Mouse (Mus musculus) intestine, embryonic 16.5 days (tissue): ENCODE results near the gene Nek10. TPM values are rescaled to one million over a fixed set of nuclear protein-coding genes. Genes with fewer than 3 reads are reported as not detected.
"Not testable (repeated sequence)": the region's sequence is repeated elsewhere in the genome, so short reads cannot be mapped to it uniquely, and the experiment has no call there.

ENCODE experiments used
- ATAC-seq: fragments of 200-750 bp; cut with Nextera tagmentation; 2 replicates; pipeline ENCODE4 v1.8.0; 2017; ENCODE audit warnings: moderate TSS enrichment, moderate library complexity
- H3K27ac ChIP-seq: fragments of 300-500 bp; sonication (generic); 2 replicates; pipeline ENCODE4 v1.5.1; 2014; ENCODE audit warnings: mild to moderate bottlenecking, low read length
- H3K27me3 ChIP-seq: fragments of 300-500 bp; sonication (generic); replicated peaks from 2 replicates; pipeline ENCODE4 v1.6.1; 2014; ENCODE audit warnings: low read length, control low read depth, mixed read lengths; ENCODE audit not compliant: control insufficient read depth, insufficient read depth
- H3K36me3 ChIP-seq: fragments of 300-500 bp; sonication (generic); 2 replicates; pipeline ENCODE4 v1.6.1; 2014; ENCODE audit warnings: low read length, control low read depth; ENCODE audit not compliant: control insufficient read depth, insufficient read depth
- H3K4me1 ChIP-seq: fragments of 300-500 bp; sonication (generic); 2 replicates; pipeline ENCODE4 v1.6.1; 2014; ENCODE audit warnings: low read length, control low read depth, mixed read lengths; ENCODE audit not compliant: control insufficient read depth, insufficient read depth
- H3K4me2 ChIP-seq: fragments of 300-500 bp; sonication (generic); 2 replicates; pipeline ENCODE4 v1.6.1; 2014; ENCODE audit warnings: low read depth, low read length, control low read depth
- H3K4me3 ChIP-seq: fragments of 300-500 bp; sonication (generic); 2 replicates; pipeline ENCODE4 v1.5.1; 2014; ENCODE audit warnings: mild to moderate bottlenecking, low read length
- H3K9ac ChIP-seq: fragments of 300-500 bp; sonication (generic); 2 replicates; pipeline ENCODE4 v1.6.1; 2014; ENCODE audit warnings: low read depth, low read length
- H3K9me3 ChIP-seq: fragments of 300-500 bp; sonication (generic); 2 replicates; pipeline ENCODE4 v1.6.1; 2016; ENCODE audit warnings: low read length, control low read depth; ENCODE audit not compliant: control insufficient read depth
- WGBS: fragments of 180-500 bp; shearing (Covaris S2); extraction: QIAGEN DNeasy Blood & Tissue Kit; methylation state at CpG from one replicate; pipeline ENCODE4 v1.1.7; 2014; 5-methylcytosine and 5-hydroxymethylcytosine counted together
- polyA plus RNA-seq: library from polyadenylated mRNA; unstranded; fragments of >200 nt; fragmentation: Nextera tagmentation; extraction: Ambion mirVana; gene quantifications from 2 replicates; pipeline ENCODE4 v1.2.1, GENCODE M21; 2015

Nek10 gene
- polyA plus RNA-seq, 1 experiment from 2014 or later = not detected

DNA sequence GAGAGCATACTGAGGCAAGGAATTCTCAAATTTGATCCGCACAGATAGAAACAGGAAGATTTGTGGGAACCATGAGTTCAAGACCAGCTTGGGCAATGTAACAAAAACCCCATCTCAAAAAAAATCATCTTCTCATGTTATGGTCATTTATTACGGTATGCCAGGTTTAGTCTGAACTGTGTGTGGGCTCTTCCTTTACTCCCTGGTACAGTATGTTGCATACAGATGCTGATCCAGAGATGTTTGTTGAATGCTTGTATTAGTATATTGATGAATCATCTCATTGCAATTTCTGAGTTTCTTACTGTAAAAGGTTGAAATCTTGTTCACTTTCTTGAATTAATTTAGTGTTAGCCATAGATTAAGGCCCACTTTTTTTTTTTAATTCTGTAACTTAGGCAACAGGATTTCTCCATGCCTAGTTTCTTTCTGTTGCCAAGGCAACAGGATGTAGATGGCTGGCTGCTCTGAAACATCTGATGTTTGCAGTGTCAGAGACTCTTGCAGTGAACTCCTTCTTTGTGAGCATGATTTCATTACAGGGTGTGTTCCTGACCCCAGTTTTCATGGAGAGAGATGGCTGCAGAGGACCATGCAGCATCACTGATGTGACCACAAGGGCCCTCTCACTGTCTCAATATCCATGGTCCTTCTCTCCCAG lies 156.7 kb downstream of the Nek10 start:
- 96% methylated on average over 2 of the region's 2 CpGs for WGBS
- H3K27me3 ChIP-seq = no peaks in the 10 kb centered on the region
- H3K4me1 ChIP-seq = no peaks in the 10 kb centered on the region
- H3K9ac ChIP-seq = no peak overlapping the region
- no peak for ATAC-seq
- no peaks in the 10 kb centered on the region for H3K36me3 ChIP-seq
- H3K27ac ChIP-seq = no peak overlapping the region
- H3K4me2 ChIP-seq = no peak overlapping the region
- no peak overlapping the region for H3K4me3 ChIP-seq
- H3K9me3 ChIP-seq = no peaks in the 10 kb centered on the region

- WGBS = 74% methylated on average over 2 of the region's 2 CpGs
- ATAC-seq = no peak
Measured at GRCm38 (mm10) chr14:14960441-14960988, 157.3 kb downstream of the Nek10 start.

GRCm38 (mm10) chr14:14970633-14971032 lies 167.4 kb downstream of the Nek10 start:
- Histone ChIP-seq H3K4me3 (no peak overlapping the region), H3K4me1 (no peaks in the 10 kb centered on the region), H3K27me3 (no peaks in the 10 kb centered on the region), H3K9ac (no peak overlapping the region), H3K4me2 (no peak overlapping the region), H3K9me3 (no peaks in the 10 kb centered on the region), H3K27ac (no peak overlapping the region), H3K36me3 (no peaks in the 10 kb centered on the region)
- ATAC-seq = no peak
- WGBS = 72% methylated on average over 2 of the region's 2 CpGs

More at GRCm38 (mm10) chr14:14960441-14960988, 157.3 kb downstream of the Nek10 start:
- Histone ChIP-seq H3K4me3 (no peak overlapping the region), H3K36me3 (no peaks in the 10 kb centered on the region), H3K9ac (no peak overlapping the region), H3K9me3 (no peaks in the 10 kb centered on the region), H3K4me1 (no peaks in the 10 kb centered on the region), H3K27ac (no peak overlapping the region), H3K27me3 (no peaks in the 10 kb centered on the region), H3K4me2 (no peak overlapping the region)

- H3K4me2 ChIP-seq = no peak overlapping the region
- no peak overlapping the region for H3K4me3 ChIP-seq
- peak; percentile 76 for ATAC-seq
- no peaks in the 10 kb centered on the region for H3K4me1 ChIP-seq
- no peaks in the 10 kb centered on the region for H3K36me3 ChIP-seq
- H3K9me3 ChIP-seq = no peaks in the 10 kb centered on the region
- 51% methylated on average over 4 of the region's 4 CpGs for WGBS
- no peak overlapping the region for H3K27ac ChIP-seq
- no peak overlapping the region for H3K9ac ChIP-seq
- H3K27me3 ChIP-seq = no peaks in the 10 kb centered on the region
Measured at GRCm38 (mm10) chr14:14971056-14971455, 167.8 kb downstream of the Nek10 start.

- 24% methylated on average over 1 of the region's 1 CpGs for WGBS
- ATAC-seq = peak; percentile 74; the same call in 1 of the 2 replicates
- Histone ChIP-seq H3K4me2 (no peak overlapping the region), H3K27ac (no peak overlapping the region), H3K36me3 (no peaks in the 10 kb centered on the region), H3K4me1 (no peaks in the 10 kb centered on the region), H3K9ac (no peak overlapping the region), H3K27me3 (no peaks in the 10 kb centered on the region), H3K9me3 (no peaks in the 10 kb centered on the region), H3K4me3 (no peak overlapping the region)
Measured at GRCm38 (mm10) chr14:14974156-14974555, 170.9 kb downstream of the Nek10 start.

GRCm38 (mm10) chr14:14984106-14984505 lies 180.9 kb downstream of the Nek10 start:
- not testable (repeated sequence) for H3K9ac ChIP-seq, H3K9me3 ChIP-seq, H3K27me3 ChIP-seq, H3K4me3 ChIP-seq, H3K36me3 ChIP-seq, H3K4me1 ChIP-seq, H3K27ac ChIP-seq, ATAC-seq, H3K4me2 ChIP-seq
- 50% methylated on average over 1 of the region's 1 CpGs for WGBS

DNA sequence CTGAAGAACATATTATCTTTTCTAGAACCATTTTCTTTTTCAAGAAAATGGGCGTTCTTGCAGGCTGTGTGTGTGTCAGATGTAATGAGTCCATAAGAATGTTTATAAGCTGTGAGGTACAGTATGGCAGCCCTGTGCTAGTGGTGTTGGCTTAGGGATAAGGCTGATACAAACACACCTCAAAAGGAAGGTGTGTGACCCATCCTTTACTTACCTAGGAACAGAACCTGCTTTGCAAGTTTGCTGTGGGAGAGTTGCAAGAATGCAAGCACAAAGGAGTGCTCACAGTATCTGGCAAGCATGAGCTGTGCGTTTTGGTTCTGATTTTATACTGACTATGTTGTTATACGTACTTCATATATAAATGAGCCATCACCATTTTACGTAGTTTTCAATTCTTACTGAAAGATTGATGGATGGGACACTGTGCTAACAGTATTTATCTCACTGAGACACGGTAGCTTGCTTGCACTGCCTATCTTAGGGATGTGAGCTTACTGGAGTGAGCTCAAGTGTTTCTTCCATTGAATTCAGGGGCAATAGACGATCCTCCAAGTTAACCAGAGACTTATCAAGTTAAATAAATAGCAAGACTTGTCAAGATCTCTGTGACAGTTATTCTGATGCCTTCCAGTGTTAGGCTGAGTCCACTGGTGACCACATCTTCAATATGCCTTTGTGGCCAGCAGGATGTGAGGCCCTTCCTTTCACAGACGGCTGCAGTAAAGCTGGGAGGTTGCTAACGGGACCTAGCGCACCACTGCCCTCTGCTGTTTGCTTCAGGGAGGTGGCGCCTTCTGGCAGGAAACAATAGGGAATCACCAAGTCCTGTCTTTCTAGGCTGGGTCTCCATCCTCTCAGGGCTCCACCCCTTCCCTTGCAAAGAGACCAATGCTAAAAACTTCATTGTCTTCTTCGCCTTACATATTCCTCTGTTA lies 181.8 kb downstream of the Nek10 start:
- WGBS = 40% methylated on average over 11 of the region's 11 CpGs
- no peaks in the 10 kb centered on the region for H3K9me3 ChIP-seq
- ATAC-seq = peak; percentile 81

DNA sequence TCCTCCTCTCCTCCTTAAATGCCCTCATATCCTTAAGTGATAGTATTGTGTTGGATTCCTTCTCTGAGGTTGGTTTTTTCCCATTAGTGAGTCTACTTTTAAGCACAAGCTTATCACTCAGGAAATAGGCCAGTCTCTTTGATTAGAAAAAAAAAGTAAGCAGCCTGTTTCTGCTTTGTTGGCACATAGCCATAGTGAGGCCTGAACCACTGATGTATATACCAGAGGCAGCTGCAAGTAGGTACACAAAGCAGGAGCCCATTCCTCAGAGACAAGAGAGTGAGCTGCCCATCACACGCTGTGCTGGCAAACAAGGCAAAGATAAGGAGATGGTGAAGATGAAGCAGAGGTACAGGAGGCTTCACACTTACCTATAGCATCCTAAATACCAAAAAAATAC lies 184.2 kb downstream of the Nek10 start:
- Histone ChIP-seq H3K4me2 (no peak overlapping the region), H3K27ac (no peak overlapping the region), H3K9me3 (no peaks in the 10 kb centered on the region), H3K36me3 (no peaks in the 10 kb centered on the region), H3K9ac (no peak overlapping the region), H3K4me3 (no peak overlapping the region), H3K27me3 (no peaks in the 10 kb centered on the region), H3K4me1 (no peaks in the 10 kb centered on the region)
- WGBS = 24% methylated on average over 1 of the region's 1 CpGs
- ATAC-seq = no peak

More for the DNA sequence above, 181.8 kb downstream of the Nek10 start:
- Histone ChIP-seq H3K4me3 (no peak overlapping the region), H3K27ac (no peak overlapping the region), H3K36me3 (no peaks in the 10 kb centered on the region), H3K9ac (no peak overlapping the region), H3K4me1 (no peaks in the 10 kb centered on the region), H3K4me2 (no peak overlapping the region), H3K27me3 (no peaks in the 10 kb centered on the region)

DNA sequence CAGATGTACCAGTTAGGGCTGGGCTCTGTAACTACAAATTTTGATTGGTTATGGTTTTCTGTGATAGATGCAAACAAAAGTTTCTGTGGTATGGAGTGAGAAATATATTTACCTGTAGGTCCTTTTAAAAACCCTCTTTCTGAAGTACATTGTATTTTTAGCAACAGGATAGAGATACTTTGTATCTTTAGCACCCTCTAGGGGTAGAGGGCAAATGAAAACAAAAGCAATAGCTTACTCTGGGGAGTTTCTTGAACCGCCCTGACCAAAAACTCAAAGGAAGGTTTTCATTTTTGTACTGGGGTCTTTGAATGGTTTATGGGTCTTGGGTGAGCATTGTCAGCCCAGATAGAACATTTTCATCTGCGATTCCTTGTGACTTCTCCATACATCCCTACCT lies 188.4 kb downstream of the Nek10 start:
- H3K4me2 ChIP-seq = no peak overlapping the region
- no peaks in the 10 kb centered on the region for H3K4me1 ChIP-seq
- no peak overlapping the region for H3K27ac ChIP-seq
- H3K9me3 ChIP-seq = no peaks in the 10 kb centered on the region
- H3K9ac ChIP-seq = no peak overlapping the region
- H3K27me3 ChIP-seq = no peaks in the 10 kb centered on the region
- 79% methylated on average over 2 of the region's 2 CpGs for WGBS
- no peak overlapping the region for H3K4me3 ChIP-seq
- no peaks in the 10 kb centered on the region for H3K36me3 ChIP-seq
- ATAC-seq = no peak
